Mouse (Mus musculus) testis, adult 10 weeks (tissue): Measurements from ENCODE around the gene Wfs1. TPM values are rescaled to one million over a fixed set of nuclear protein-coding genes. Genes with fewer than 3 reads are reported as not detected.

Source experiments
- polyA plus RNA-seq: library from polyadenylated mRNA; stranded (reverse); fragments of 350-450 nt; fragmentation: Illumina TruSeq; extraction: RNeasy Lipid Tissue Mini Kit (QIAGEN cat#74804); gene quantifications from one replicate; pipeline ENCODE4 v1.2.3, GENCODE M21; 2014; ENCODE audit warnings: low read depth, low replicate concordance

Gene Wfs1
- polyA plus RNA-seq, result 0.27 TPM

GRCm38 (mm10) chr5:36988781-36989624 lies at the start of gene Wfs1:
TSS of gene Wfs1 (minus strand) at chr5:36989205.

Other genes with a start within 250 kb of the Wfs1 start
- 18.3 TPM for gene Bloc1s4, start 240.6 kb downstream of the Wfs1 start, polyA plus RNA-seq
- 356 TPM for gene Mrfap1, start 192.4 kb downstream of the Wfs1 start, polyA plus RNA-seq
- 2.9 TPM for gene Man2b2, start 158.6 kb downstream of the Wfs1 start, polyA plus RNA-seq
- gene Ppp2r2c, start 120.7 kb downstream of the Wfs1 start, polyA plus RNA-seq, result 0.36 TPM
- 0.46 TPM for gene Gm1043, start 96.2 kb upstream of the Wfs1 start, polyA plus RNA-seq